Mouse (Mus musculus): Measurements from ENCODE around the gene Ppp1r14a. TPM values are rescaled to one million over a fixed set of nuclear protein-coding genes. Genes with fewer than 3 reads are reported as not detected.

Gene Ppp1r14a
- under 1 TPM in 1 of 2 experiments, not detected in 1; 0.57 TPM for polyA plus RNA-seq (2017; shearing (Covaris generic))

GRCm38 (mm10) chr7:29288942-29289638 lies at the start of gene Ppp1r14a:
Gene Ppp1r14a (plus strand): TSS chr7:29289308.

GRCm38 (mm10) chr7:29248261-29248841 lies 40.8 kb upstream of the Ppp1r14a start, which contains the start of gene 2200002D01Rik:
Gene 2200002D01Rik (minus strand): TSS chr7:29248466.

GRCm38 (mm10) chr7:29281201-29282073 lies 7.7 kb upstream of the Ppp1r14a start, which contains the start of gene Spint2:
Gene Spint2 (minus strand): TSS chr7:29281912.

GRCm38 (mm10) chr7:29303738-29304462 lies 14.8 kb downstream of the Ppp1r14a start, which contains the start of gene Dpf1:
Gene Dpf1 (plus strand): TSS chr7:29303951.

Other genes with a start within 250 kb of the Ppp1r14a start
- gene Ryr1, start 164.1 kb upstream of the Ppp1r14a start, polyA plus RNA-seq (2017; shearing (Covaris generic)): under 1 TPM; 0.16 to 0.95 TPM
- 1 to 10 TPM in 1 of 2 experiments, under 1 TPM in 1; 0.59 to 2.7 TPM for gene Rasgrp4, start 154.5 kb upstream of the Ppp1r14a start, polyA plus RNA-seq (2017; shearing (Covaris generic))
- 10 to 100 TPM; 63.1 to 73.0 TPM for gene Fam98c, start 133.1 kb upstream of the Ppp1r14a start, polyA plus RNA-seq (2017; shearing (Covaris generic))
- under 1 TPM; 0.11 to 0.24 TPM for gene Ggn, start 119.1 kb upstream of the Ppp1r14a start, polyA plus RNA-seq (2017; shearing (Covaris generic))
- under 1 TPM in 1 of 2 experiments, not detected in 1; 0.29 TPM for gene Spred3, start 118.9 kb upstream of the Ppp1r14a start, polyA plus RNA-seq (2017; shearing (Covaris generic))
- 100 to 1,000 TPM; 281 to 290 TPM for gene Psmd8, start 108.6 kb upstream of the Ppp1r14a start, polyA plus RNA-seq (2017; shearing (Covaris generic))
- 1 to 10 TPM; 1.1 to 1.2 TPM for gene Catsperg1, start 75.3 kb upstream of the Ppp1r14a start, polyA plus RNA-seq (2017; shearing (Covaris generic))
- gene Kcnk6, start 56.8 kb upstream of the Ppp1r14a start, polyA plus RNA-seq (2017; shearing (Covaris generic)): 1 to 10 TPM; 2.2 to 5.9 TPM
- gene Yif1b, start 51.0 kb upstream of the Ppp1r14a start, polyA plus RNA-seq (2017; shearing (Covaris generic)): 10 to 100 TPM; 39.8 to 47.0 TPM
- gene 2200002D01Rik, start 40.8 kb upstream of the Ppp1r14a start, polyA plus RNA-seq (2017; shearing (Covaris generic)): 1 to 10 TPM; 1.9 to 5.8 TPM
- 100 to 1,000 TPM; 184 to 192 TPM for gene Spint2, start 7.4 kb upstream of the Ppp1r14a start, polyA plus RNA-seq (2017; shearing (Covaris generic))
- gene Dpf1, start 14.6 kb downstream of the Ppp1r14a start, polyA plus RNA-seq (2017; shearing (Covaris generic)): not detected
- 1 to 10 TPM; 5.7 to 7.4 TPM for gene Sipa1l3, start 229.3 kb downstream of the Ppp1r14a start, polyA plus RNA-seq (2017; shearing (Covaris generic))